Mouse (Mus musculus) 3134 (cell line): ENCODE measurements around the gene Wnt1.
"Not testable (repeated sequence)": the region's sequence is repeated elsewhere in the genome, so short reads cannot be mapped to it uniquely, and the experiment has no call there.

ENCODE experiments used
- DNase-seq: peaks from one replicate; pipeline ENCODE4 v3.0.0-alpha.2; 2011; ENCODE audit warnings: low spot score; ENCODE audit not compliant: insufficient read length; ENCODE audit errors: extremely low read depth

Gene Wnt1

GRCm38 (mm10) chr15:98804054-98804453 lies 14.4 kb downstream of the Wnt1 start:
- peak; percentile 79 for DNase-seq

GRCm38 (mm10) chr15:98805324-98806040 lies 15.8 kb downstream of the Wnt1 start:
- no peak for DNase-seq

- no peak for DNase-seq
Observed at GRCm38 (mm10) chr15:98806071-98806808, 16.6 kb downstream of the Wnt1 start.

DNA sequence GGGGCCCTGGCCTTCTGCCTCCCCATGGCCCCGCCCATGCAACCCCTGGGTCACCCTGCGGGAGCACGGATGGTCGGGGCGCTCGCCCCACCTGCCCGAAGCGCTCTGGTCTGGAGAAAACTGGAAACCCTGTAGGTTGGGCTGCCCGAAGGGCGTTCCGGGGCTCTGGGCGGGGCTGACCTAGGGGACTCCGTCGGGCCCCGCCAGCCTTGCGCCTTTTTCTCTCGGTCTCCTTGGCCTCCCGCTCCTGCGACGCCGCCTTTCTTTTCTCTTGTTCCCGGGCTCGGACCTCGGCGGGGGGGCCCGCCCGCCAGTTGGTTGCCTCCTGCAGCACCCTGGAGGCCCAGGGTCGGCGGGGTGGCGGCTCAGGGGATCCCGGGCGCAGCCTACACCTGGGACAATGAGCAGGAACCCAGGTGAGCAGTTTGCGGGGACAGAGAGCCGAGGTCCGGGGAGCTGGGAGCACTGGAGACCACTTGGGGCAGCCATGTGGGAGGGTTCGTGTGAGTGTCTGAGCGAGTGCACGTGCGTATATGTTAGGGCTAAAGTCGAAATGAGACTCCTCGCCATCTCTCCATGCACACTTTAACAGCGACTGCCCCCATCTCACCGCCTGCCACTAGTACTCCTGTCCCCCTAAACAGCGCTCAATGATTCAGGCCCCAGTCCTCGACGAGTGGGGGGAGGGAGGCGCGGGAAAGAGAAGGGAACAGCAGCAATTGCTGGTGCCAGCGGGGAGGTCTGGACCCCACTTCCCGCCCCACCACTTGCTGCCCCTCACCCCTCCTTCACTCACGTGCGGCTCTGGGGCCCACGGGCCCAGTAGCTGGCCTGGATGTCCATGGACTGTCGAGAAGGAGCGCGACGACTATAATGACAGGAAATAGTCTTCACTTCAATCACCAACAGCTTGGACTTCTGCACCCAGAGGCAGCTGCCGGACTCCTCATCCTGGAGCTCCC lies 17.4 kb downstream of the Wnt1 start:
- DNase-seq: no peak

DNA sequence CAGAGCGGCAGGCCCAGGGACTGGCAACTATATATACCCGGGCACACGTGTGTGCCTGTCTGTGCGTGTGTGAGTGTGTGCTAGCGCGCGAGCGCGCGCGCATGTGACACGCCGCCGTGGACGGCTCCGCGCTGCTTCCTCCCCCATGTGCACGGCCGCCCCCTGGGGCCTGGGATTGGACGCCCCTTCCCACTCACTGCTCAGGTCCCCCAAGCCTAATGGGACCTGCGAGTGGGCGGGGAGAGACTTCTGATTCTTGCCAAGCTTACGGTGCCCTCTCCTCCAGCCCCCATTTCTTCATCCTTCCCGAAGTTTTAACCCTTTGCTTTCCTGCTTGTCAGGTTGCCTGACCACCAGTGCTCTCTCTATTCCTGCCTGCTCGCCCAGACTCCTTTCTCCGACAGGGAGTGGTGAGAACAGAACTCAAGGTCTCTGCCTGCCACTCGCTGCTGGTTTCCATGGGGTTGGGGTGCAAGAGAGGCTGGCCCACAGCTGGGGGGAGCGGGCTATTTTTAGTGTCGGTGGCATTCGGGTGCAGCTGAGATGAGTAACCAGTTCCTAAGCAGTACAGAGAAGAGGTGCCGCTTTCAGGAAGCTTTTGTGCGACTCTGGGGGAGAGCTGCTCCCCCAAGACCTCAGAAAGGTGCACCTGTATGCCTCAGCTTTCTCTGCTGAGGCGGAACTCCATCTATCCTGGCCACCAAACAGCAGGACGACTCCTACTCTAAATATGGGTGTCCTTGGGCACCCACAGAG lies 18.4 kb downstream of the Wnt1 start:
- no peak for DNase-seq

DNA sequence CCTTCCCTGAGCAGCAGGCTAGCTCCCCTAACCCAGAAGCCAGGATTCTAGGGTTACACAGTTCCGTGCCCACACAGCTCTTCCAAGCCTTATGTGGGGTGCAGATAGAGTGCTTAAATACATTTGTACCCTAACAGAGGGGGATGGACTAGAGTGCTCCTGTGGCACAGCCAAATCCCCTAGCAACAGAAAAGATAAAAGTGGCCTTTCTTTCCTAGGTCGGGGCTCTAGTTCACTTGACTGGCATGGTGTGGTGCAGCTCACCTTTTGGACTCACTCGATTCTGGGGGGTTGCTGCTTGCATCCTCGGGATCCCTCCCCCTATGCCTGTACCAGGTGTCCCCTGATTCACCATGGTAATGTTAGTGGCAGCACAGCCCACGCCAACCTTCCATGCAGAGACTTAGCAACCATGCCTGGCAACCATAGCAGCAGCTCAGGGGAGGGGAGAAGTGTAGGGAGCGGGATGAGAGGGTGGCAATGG lies 19.0 kb downstream of the Wnt1 start:
- no peak for DNase-seq

- no peak for DNase-seq
Observed at GRCm38 (mm10) chr15:98809390-98809789, 19.7 kb downstream of the Wnt1 start, which contains the start of gene Ddn. TSS of gene Ddn (minus strand) at chr15:98809490.

DNA sequence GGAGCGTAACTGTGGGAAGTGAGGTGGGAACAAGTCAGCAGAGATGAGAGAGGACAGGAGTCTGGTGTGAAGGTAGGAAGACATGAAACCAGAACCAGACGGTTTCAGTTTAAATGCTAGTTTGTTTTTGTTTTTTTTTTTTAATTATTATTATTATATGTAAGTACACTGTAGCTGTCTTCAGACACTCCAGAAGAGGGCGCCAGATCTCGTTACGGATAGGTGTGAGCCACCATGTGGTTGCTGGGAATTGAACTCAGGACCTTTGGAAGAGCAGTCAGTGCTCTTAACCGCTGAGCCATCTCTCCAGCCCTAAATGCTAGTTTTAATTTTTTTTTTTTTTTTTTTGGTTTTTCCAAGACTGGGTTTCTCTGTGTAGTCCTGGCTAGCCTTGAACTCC lies 20.6 kb downstream of the Wnt1 start:
- not testable (repeated sequence) for DNase-seq

- DNase-seq: no peak
Observed at GRCm38 (mm10) chr15:98812741-98813424, 23.2 kb downstream of the Wnt1 start.

DNA sequence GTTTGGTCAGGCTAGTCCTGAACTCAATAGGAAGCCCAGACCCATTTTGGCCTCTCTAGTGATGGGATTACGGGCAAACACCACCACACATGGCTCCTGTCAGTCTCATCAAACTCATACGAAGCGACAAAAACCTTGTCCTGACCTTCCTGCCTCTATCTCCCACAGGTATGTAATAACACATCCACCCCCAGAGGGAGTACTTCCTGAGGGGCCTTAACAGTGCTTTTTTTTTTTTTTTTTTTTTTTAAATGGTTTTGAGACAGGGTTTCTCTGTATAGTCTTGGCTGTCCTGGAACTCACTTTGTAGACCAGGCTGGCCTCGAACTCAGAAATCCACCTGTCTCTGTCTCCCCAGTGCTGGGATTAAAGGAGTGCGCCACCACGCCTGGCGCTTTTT lies 28.5 kb downstream of the Wnt1 start:
- no peak for DNase-seq

DNA sequence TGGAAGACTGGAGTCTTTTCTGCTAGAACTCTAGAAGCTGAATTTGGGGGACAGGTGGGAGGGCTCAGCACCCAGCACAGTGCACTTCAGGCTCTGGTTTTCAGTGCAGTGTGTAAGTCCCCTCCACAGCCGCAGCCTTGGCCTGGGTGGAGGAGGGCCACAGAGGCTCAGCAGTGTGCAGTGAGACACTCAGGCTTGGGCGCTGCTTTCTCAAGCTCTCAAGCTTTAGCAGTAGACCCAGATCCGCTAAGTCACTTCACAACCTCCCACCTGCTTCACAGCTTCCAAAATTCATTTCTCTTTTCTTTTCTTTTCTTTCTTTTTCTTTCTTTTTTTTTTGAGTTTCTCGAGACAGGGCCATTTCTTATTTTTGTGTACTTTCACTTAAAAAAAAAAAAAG lies 31.3 kb downstream of the Wnt1 start:
- DNase-seq: no peak

DNA sequence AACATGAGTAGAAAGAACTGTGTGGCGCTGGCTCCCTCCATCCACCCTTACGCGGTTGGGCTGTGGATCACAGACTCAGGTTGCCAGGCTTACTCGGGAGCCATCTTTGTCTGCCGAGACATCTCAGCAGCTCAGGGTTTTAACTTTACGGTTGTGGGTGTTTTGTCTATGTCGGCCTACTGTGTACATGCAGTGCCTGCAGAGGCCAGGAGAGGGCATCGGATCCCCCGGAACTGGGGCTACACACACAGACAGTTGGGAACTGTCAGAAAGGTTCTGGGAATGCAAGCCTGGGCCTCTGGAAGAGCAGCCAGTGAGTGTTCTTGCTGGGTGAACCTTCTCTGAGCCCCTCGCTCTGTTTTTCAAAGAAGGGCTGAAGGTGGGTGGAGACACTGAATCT lies 31.7 kb downstream of the Wnt1 start:
- no peak for DNase-seq

DNA sequence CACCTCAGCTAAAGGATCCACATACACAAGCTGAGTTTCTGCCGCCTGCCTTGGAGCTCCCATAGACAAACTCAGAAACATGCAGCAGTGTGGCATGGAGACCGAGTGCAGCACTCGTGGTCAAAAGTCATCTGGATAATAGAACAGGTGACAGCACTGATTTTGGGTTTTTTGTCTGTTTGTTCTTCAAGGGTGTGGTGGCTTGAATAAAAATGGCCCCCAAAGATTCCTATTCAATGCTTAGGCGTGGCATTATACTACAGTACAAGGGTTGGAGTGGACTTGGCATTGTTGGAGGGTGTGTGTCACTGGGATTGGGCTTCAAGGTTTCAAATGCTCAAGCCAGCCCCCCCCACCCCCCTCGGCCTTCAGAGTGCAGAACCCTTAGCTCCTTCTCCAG lies 32.5 kb downstream of the Wnt1 start:
- DNase-seq: no peak

DNA sequence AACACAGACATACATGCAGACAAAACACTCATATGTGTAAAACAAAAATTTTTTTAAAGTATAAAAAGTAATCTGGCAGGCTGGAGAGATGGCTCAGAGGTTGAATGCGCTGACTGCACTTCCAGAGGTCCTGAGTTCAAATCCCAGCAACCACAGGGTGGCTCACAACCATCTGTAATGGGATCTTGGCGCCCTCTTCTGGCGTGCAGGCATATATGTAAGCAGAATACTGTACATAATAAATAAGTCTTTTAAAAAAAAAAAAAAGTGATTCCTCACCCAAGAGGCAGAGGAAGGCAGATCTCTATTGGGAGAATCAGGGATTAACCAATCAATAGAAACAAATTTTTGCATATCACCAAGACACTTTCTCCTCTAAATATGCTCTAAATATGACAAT lies 33.8 kb downstream of the Wnt1 start:
- DNase-seq: no peak

- no peak for DNase-seq
Observed at GRCm38 (mm10) chr15:98827611-98828011, 38.0 kb downstream of the Wnt1 start.

DNA sequence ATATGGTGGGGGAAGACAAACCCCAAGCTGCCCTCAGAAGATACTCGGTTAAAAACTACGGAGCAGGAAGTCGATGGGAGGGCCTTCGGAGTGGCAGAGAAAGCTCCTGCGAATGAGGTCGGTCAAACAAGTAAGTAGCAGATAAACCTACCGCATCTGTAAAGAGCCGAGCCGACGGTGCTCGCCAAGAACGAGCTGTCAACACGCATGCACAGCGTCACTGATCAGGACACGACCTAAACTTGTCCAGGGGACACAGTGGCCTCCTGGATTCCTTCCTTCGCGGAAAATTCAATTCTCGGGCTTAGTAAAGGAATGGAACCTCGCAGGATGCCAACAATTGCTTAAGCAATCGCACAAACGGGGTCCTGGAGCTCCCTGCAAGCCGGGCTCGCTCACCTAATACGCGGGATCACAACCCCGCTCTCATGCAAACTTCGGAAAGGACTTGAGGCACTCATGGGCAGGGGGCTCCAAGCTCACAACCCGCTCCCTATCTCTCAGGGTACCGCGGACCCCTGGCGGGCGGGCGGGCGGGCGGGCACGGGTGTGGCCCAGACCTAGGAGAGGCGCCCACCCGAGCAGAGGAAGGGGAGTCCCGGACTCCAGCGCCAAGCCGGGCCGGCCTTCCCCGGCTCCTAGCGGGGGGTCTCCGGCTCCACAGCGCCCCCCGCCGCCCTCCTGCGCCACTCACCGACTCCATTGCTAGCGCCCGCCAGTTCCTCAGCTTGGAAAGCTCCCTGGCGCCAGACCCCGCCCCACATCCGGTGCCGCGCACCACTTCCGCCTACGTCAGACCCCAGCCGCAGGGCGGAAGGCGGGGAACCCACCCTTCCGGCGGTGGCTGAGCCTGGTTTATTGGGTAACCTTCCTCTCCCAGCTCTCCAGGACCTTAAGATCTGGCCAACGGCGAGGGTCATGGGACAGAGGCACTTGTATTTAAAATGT lies 41.4 kb downstream of the Wnt1 start, which contains the start of gene Prkag1:
TSS of gene Prkag1 (minus strand) at position 786 of the 948 bp plus-strand sequence.
- peak; percentile 96 for DNase-seq

GRCm38 (mm10) chr15:98831684-98832035 lies 42.0 kb downstream of the Wnt1 start:
- DNase-seq: no peak
